Comparison of ENCODE assay signal across 23 mouse cellular contexts in genomic region chr9:72014585-72015381, GRCm38 (mm10).
DNase-seq lines count a peak whose midpoint lies in the region; ATAC-seq and TF ChIP-seq lines count a peak whose summit lies in the region.
"Had no signal": no experiment of that assay in that cellular context is flagged by ENCODE, and none has a peak within 500 bp of the region (broad histone marks: within the 10 kb centered on the region; RNA-seq: fewer than 3 reads in every experiment).

No protein-coding gene starts in this region.

- no peak overlapping the region for H3K4me3 ChIP-seq in liver, embryonic 14.5 days (ENCODE audit: insufficient read depth in 1 of 2, low read depth in 2 of 2, low read length in 2 of 2)
- H3K4me3 ChIP-seq: embryonic facial prominence, embryonic 10.5 days; forebrain, embryonic 10.5 days; heart, embryonic 15.5 days; hindbrain, embryonic 15.5 days; limb, embryonic 13.5 days; stomach, embryonic 15.5 days had no signal

- ATAC-seq in CD4-positive, CD25-positive, alpha-beta regulatory T cell, adult 4 months = peak; percentile 55
- peak; percentile 42; the same call in 1 of the 2 replicates for ATAC-seq in erythroid progenitor cell, adult 5-6 weeks (replicated peaks; ENCODE audit: low FRiP score, poor library complexity, severe bottlenecking)
- peak; percentile 75 for ATAC-seq in liver, embryonic 14.5 days (ENCODE audit: insufficient read depth)
- ATAC-seq: intestine, embryonic 16.5 days had no signal

- DNase-seq in 416B (ENCODE audit: low read depth) = peak; percentile 47
- peak in 1 of 3 experiments; percentile 13 for DNase-seq in liver, embryonic 14.5 days (ENCODE audit: low read depth in 3 of 3, low spot score in 3 of 3)
- DNase-seq in gastrocnemius, adult 18-20 months (ENCODE audit: low spot score) = no peak
- no peak for DNase-seq in cerebellum, postnatal 14 days
- DNase-seq in adrenal gland, adult (ENCODE audit: inconsistent age in 2 of 2, low spot score in 1 of 2) = no peak
- DNase-seq: adrenal gland, postnatal 14 days; cerebellum, adult 9-10 months; heart, postnatal 36 days; kidney, adult 9 months; kidney, postnatal 14 days; lung, embryonic 14.5 days; lung, postnatal 36 days; thymus, postnatal 36 days had no signal

- no peaks in the 10 kb centered on the region for H3K36me3 ChIP-seq in liver, embryonic 14.5 days (replicated peaks; ENCODE audit: control insufficient read depth, insufficient read depth, low read depth)
- H3K36me3 ChIP-seq: heart, embryonic 15.5 days; hindbrain, embryonic 15.5 days; limb, embryonic 13.5 days; stomach, embryonic 15.5 days had no signal

- no peak for TF ChIP-seq CTCF in liver, embryonic 14.5 days (IDR thresholded peaks at IDR 0.05; ENCODE audit: low read depth)

- peak overlapping the region; percentile 26; the same call in 1 of the 2 replicates for H3K4me2 ChIP-seq in liver, embryonic 14.5 days (ENCODE audit: low read depth)
- H3K4me2 ChIP-seq: heart, embryonic 15.5 days; hindbrain, embryonic 15.5 days; limb, embryonic 13.5 days; lung, embryonic 14.5 days; midbrain, embryonic 11.5 days; stomach, embryonic 15.5 days had no signal

- H3K9me3 ChIP-seq in liver, embryonic 14.5 days (ENCODE audit: control insufficient read depth, low read length) = no peaks in the 10 kb centered on the region
- H3K9me3 ChIP-seq: embryonic facial prominence, embryonic 10.5 days; forebrain, embryonic 10.5 days; heart, embryonic 15.5 days; hindbrain, embryonic 15.5 days; limb, embryonic 13.5 days; stomach, embryonic 15.5 days had no signal

- peaks cover 17% of the 10 kb centered on the region in 2 experiments for H3K4me1 ChIP-seq in liver, embryonic 14.5 days (replicated peaks; ENCODE audit: control insufficient read depth in 2 of 2, insufficient read depth in 2 of 2, low read length in 1 of 2)
- H3K4me1 ChIP-seq: embryonic facial prominence, embryonic 10.5 days; hindbrain, embryonic 15.5 days; limb, embryonic 13.5 days; stomach, embryonic 15.5 days had no signal

- peak overlapping the region; percentile 38 for H3K27ac ChIP-seq in liver, embryonic 14.5 days
- H3K27ac ChIP-seq: embryonic facial prominence, embryonic 10.5 days; forebrain, embryonic 10.5 days; heart, embryonic 15.5 days; hindbrain, embryonic 15.5 days; limb, embryonic 13.5 days; stomach, embryonic 15.5 days had no signal

- no peaks in the 10 kb centered on the region for H3K27me3 ChIP-seq in liver, embryonic 14.5 days (ENCODE audit: control insufficient read depth, insufficient read depth, low read length)
- H3K27me3 ChIP-seq: heart, embryonic 15.5 days; hindbrain, embryonic 15.5 days; limb, embryonic 13.5 days; stomach, embryonic 15.5 days had no signal

- no peak overlapping the region for H3K9ac ChIP-seq in liver, embryonic 14.5 days (replicated peaks)
- H3K9ac ChIP-seq: heart, embryonic 15.5 days; hindbrain, embryonic 15.5 days; limb, embryonic 13.5 days; lung, embryonic 14.5 days; stomach, embryonic 15.5 days had no signal

- 15% methylated on average over 4 of the region's 4 CpGs for WGBS in liver, embryonic 14.5 days (ENCODE audit: insufficient replicate concordance)

- TF ChIP-seq EP300 in liver, embryonic 14.5 days (IDR thresholded peaks at IDR 0.05; ENCODE audit: low read depth) = peak; percentile 60
